Mouse (Mus musculus) embryonic fibroblast, embryonic 13.5 days (primary cell): Measurements from ENCODE around the gene Ltbp1. TPM values are rescaled to one million over a fixed set of nuclear protein-coding genes. Genes with fewer than 3 reads are reported as not detected.

ENCODE experiments used
- H3K27ac ChIP-seq: 2 replicates; pipeline ENCODE4 v1.5.1; 2012; ENCODE audit warnings: low read length, control low read depth, inconsistent platforms; ENCODE audit not compliant: insufficient read depth
- H3K4me1 ChIP-seq: 2 replicates; pipeline ENCODE4 v1.6.1; 2011; ENCODE audit warnings: low read length; ENCODE audit not compliant: control insufficient read depth, insufficient read depth
- H3K4me3 ChIP-seq: 2 replicates; pipeline ENCODE4 v1.5.1; 2011; ENCODE audit warnings: mild to moderate bottlenecking, control low read depth, low read length; ENCODE audit not compliant: insufficient read depth
- CTCF ChIP-seq: IDR thresholded peaks from 2 replicates; pipeline ENCODE4 v1.5.1; 2011; ENCODE audit warnings: mild to moderate bottlenecking, control low read depth, low read length, moderate library complexity, borderline replicate concordance; ENCODE audit not compliant: insufficient read depth
- POLR2A ChIP-seq: IDR thresholded peaks from 2 replicates; pipeline ENCODE4 v1.6.1; 2011; ENCODE audit warnings: low read depth, mild to moderate bottlenecking, control low read depth, low read length, moderate library complexity
- polyA plus RNA-seq: library from polyadenylated mRNA; stranded (reverse); fragments of >200 nt; gene quantifications from 2 replicates; pipeline ENCODE4 v1.2.4, GENCODE M21; 2011; ENCODE audit warnings: low read depth; ENCODE audit not compliant: missing spikeins, insufficient read length

The Ltbp1 gene
- polyA plus RNA-seq, 1 experiment: 152 TPM

DNA sequence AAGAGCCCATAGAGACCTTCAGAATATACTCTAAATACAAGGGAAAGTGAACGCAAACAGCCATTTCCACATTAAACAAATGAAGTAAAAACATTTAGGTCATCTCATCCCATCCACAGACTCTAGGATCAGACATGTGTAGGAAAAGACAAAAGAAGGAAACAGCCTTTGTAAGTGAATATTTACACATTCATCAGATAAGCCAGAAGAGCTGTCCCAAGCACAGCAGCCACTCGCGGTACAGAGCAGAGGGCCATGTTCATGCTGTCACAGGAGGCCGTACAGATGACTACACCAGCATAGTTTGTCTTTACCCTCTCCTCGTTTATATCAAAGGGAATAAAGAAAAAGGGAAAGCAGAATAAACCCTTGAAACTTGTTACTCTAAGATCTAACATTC is 350.1 kb downstream of the Ltbp1 start:
- Histone ChIP-seq H3K4me3 (no peak overlapping the region), H3K4me1 (no peaks in the 10 kb centered on the region), H3K27ac (no peak overlapping the region)
- TF ChIP-seq CTCF: no peak
- TF ChIP-seq POLR2A: no peak

DNA sequence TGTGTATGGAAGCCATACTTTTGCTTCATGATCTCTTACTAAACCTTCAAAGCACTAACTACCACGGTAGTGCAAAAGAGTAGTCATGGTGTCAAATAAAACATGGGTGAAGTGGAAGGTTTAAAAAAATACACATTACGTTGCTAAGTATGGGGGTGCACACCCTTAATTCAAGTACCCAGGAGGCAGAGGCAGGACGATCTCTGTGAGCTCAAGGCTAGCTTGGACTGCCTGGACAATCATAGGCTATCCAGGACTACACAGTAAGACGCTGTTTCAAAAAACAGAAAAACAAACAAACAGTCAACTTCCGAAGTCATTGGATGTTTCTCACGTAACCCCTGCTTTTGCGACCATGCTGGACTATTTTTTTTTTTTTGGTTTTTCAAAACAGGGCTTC is 354.7 kb downstream of the Ltbp1 start:
- H3K27ac ChIP-seq: no peak overlapping the region
- no peak for TF ChIP-seq POLR2A
- no peak for TF ChIP-seq CTCF
- no peak overlapping the region for H3K4me3 ChIP-seq
- no peaks in the 10 kb centered on the region for H3K4me1 ChIP-seq

DNA sequence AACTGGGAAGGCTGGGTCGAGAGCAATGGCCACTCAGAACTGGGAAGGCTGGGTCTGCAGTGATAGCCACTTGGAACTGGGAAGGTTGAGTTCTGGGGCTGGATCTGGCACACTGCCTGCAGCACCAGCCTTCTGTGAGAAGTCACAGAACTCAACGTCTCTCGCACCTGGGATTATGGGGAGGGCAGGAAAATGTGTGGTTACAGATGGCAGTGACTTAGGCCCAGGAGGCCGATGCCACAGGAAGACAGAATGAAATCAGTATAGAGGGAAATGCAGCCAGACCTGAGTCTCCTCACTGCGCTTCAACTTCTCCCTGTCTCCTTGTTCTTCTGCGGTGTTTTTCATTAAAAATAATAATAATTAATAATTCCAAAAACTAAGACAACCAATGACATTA is 361.0 kb downstream of the Ltbp1 start:
- no peaks in the 10 kb centered on the region; the same call in 1 of the 2 replicates for H3K4me1 ChIP-seq
- no peak overlapping the region for H3K4me3 ChIP-seq
- TF ChIP-seq POLR2A (no peak), CTCF (no peak)
- H3K27ac ChIP-seq: no peak overlapping the region

DNA sequence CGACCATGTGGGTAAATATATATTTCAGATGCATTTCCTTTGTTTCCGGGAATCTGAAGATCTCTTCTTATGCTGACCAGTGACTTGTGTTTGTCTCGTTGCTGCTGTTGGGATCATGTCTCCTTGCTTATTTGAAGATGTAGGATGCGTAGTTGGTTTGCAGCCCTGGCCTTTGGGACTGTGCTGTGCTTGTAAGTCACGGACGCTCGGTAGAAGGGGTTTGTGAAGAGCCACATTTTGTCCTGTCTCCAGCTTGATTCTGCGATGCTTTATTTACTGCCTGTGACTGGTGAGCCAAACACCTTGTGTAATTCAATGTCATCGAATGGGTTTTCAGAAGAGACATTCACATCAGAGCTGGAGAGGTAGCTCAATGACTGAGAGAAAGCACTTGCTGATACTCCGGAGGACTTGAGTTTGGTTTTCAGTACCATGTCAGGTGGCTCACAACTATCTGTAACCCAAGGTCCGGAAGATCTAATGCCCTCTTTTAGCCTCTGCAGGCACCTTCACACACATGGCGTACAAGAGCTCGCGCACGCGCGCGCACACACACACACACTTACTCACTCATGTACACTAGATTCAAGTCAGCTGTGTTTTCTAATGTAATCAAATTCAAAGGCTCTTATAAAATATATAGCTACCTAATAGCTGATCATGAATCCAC is 362.3 kb downstream of the Ltbp1 start:
- TF ChIP-seq CTCF (no peak), POLR2A (no peak)
- Histone ChIP-seq H3K27ac (no peak overlapping the region), H3K4me3 (no peak overlapping the region), H3K4me1 (no peaks in the 10 kb centered on the region; the same call in 1 of the 2 replicates)

DNA sequence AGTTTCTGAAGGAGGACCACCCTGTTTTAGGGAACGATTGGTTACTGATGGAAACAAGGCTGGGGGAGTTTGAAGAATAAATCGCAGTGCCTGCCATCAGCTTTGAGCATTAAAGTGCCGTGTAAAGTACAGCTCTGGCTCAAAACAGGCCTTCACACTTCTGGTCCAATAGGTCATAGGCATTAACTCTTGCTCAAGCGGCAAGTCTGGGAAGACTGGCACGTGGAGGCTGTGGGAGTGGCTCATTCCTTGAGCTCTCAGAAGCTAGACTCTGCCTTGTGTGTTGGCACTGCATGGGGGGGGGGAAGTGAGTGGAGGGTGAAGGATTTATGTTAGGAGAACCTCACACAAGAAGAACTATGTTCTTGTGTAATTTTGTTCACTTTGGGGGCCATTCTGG is 363.2 kb downstream of the Ltbp1 start:
- no peak overlapping the region for H3K4me3 ChIP-seq
- TF ChIP-seq POLR2A (no peak), CTCF (no peak)
- no peaks in the 10 kb centered on the region; the same call in 1 of the 2 replicates for H3K4me1 ChIP-seq
- H3K27ac ChIP-seq: no peak overlapping the region

DNA sequence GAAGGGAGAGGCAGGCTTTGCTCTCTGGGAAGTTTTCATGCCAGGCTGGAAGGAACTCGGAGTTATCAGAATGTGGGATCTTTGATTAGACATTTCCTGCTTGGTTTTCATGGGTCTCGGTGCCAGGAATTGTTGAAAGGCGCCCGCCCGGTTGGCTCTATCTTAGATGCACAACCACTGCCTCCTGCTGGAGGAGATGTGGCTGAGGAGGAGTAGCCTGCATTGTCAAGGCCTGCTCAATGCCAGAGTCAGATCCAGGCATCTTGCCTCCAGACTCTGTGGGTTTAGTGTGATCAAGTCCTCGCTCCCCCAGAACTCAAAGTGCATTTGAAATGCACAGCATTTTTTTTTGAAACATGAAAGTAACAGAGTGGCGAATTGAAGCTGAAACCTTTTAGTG is 364.0 kb downstream of the Ltbp1 start:
- H3K27ac ChIP-seq: no peak overlapping the region
- no peaks in the 10 kb centered on the region; the same call in 1 of the 2 replicates for H3K4me1 ChIP-seq
- no peak overlapping the region for H3K4me3 ChIP-seq
- TF ChIP-seq CTCF: peak; percentile 58; the same call in 1 of the 2 replicates
- TF ChIP-seq POLR2A: no peak

DNA sequence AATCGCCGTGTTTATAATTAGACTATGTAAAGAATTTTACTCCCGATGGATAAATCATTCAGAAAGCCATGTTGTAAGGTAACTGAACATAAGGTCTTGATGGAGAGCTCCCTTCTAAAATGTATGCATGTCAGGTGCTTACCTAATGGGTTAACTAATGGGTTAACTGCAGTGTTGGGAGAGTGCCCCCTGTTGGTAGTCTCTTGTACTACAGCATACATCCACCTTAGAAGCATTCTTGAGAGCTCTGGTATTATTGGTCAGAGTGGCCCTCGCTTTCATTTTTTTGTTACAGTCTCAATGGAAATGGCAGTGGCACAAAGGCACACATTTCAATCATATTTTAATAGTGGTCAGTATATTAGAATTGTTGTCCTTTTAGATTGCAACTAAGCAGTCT is 364.8 kb downstream of the Ltbp1 start:
- TF ChIP-seq CTCF (no peak), POLR2A (no peak)

DNA sequence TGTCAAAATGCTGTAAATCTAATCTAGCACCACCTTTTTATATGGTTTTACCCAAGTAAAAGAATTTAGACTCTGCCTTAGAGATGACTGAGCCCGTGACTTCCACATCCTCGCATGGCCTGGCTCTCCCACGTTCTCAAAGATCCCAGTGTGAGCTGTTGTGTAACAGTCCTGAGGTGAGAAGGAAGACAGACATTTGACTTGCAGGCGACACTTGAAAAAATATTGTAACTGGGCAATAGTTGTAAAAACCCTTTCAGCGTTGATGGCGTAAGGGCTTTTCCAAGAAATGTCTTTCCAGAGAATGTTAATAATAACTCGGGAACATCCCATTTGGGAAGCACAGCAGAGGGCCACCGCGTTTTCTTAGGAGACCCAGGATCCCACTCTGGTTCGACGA is 366.3 kb downstream of the Ltbp1 start:
- Histone ChIP-seq H3K4me1 (no peaks in the 10 kb centered on the region; the same call in 1 of the 2 replicates), H3K27ac (no peak overlapping the region), H3K4me3 (no peak overlapping the region)
- TF ChIP-seq CTCF (no peak), POLR2A (no peak)

More for the DNA sequence above, 364.8 kb downstream of the Ltbp1 start:
- H3K4me3 ChIP-seq: no peak overlapping the region
- H3K27ac ChIP-seq: no peak overlapping the region
- H3K4me1 ChIP-seq: no peaks in the 10 kb centered on the region; the same call in 1 of the 2 replicates

DNA sequence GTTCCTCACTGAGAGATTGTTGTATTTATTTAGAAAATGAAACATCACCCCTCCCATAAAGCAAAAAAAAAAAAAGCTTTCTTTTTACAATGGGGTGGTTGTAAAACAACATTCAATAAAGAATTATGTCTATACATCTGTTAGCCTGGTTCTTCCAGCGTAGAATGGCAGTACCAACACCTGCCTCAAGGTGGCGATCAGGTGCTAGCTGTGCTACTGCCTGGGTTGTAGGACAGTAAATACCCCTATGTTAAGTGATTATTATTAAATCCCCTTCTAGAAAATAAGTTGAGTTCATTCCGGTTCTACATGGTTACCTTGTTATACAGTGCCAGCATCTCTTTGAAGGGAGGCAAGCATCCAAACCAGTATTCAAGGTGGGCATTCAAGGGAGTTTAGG is 367.0 kb downstream of the Ltbp1 start:
- peak; percentile 70; the same call in 1 of the 2 replicates for TF ChIP-seq CTCF
- TF ChIP-seq POLR2A: no peak
- no peak overlapping the region for H3K27ac ChIP-seq
- H3K4me3 ChIP-seq: no peak overlapping the region
- no peaks in the 10 kb centered on the region; the same call in 1 of the 2 replicates for H3K4me1 ChIP-seq

DNA sequence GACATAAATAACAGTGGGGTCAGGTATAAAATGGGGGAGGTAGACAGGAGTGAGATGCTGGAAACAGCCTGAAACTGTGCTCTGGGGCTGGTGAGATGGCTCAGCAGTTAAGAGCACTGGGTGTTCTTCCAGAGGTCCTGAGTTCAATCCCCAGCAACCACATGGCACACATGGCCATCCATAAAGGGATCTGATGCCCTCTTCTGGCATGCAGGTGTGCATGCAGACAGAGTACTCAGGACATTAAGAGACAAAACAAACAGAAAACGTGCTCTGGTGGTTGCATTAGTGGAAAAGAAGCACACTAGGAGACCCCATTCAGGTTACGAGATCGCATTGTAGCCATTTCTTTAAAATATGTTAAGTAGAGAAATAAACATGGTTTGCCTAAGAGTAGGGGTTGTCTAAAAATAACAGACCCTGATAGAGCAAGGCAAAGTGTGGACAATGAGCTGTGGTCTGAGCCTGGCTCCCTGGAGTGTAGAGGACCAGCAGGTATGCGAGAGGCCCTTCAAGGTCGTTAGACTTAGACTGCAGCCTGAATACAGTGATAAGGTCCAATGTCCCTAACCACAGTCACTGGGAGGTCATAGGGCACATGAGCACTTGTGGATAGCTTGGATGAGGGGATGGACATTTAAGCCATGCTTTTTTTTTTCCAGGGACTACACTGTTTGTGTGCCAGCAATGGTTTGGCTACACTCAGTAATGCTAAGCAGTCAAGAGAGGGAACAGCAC is 369.1 kb downstream of the Ltbp1 start:
- no peak for TF ChIP-seq POLR2A
- Histone ChIP-seq H3K4me1 (no peaks in the 10 kb centered on the region), H3K27ac (no peak overlapping the region), H3K4me3 (no peak overlapping the region)
